Mouse (Mus musculus) lung, postnatal 0 days (tissue): Measurements from ENCODE around the gene Slc12a8. TPM values are rescaled to one million over a fixed set of nuclear protein-coding genes. Genes with fewer than 3 reads are reported as not detected.
"Not testable (repeated sequence)": the region's sequence is repeated elsewhere in the genome, so short reads cannot be mapped to it uniquely, and the experiment has no call there.

Experiments
- ATAC-seq: fragments of 200-750 bp; cut with Nextera tagmentation; 2 replicates; pipeline ENCODE4 v1.8.0; 2017; ENCODE audit warnings: moderate library complexity
- DNase-seq: peaks from one replicate; pipeline ENCODE4 v3.0.0-alpha.2; 2016; ENCODE audit warnings: low spot score
- H3K27ac ChIP-seq: fragments of 300-500 bp; sonication (generic); 2 replicates; pipeline ENCODE4 v1.5.1; 2014; ENCODE audit warnings: antibody characterized with exemption, mild to moderate bottlenecking, low read length, mixed read lengths
- H3K27me3 ChIP-seq: fragments of 300-500 bp; sonication (generic); replicated peaks from 2 replicates; pipeline ENCODE4 v1.6.1; 2014; ENCODE audit warnings: low read length, mixed read lengths; ENCODE audit not compliant: insufficient read depth
- H3K36me3 ChIP-seq: fragments of 300-500 bp; sonication (generic); 2 replicates; pipeline ENCODE4 v1.6.1; 2014; ENCODE audit warnings: low read length, mixed read lengths; ENCODE audit not compliant: insufficient read depth
- H3K4me1 ChIP-seq: fragments of 300-500 bp; sonication (generic); 2 replicates; pipeline ENCODE4 v1.6.1; 2014; ENCODE audit warnings: antibody characterized with exemption, low read depth, low read length, mixed read lengths; ENCODE audit not compliant: insufficient read depth
- H3K4me2 ChIP-seq: fragments of 300-500 bp; sonication (generic); replicated peaks from 2 replicates; pipeline ENCODE4 v1.6.1; 2014; ENCODE audit warnings: low read depth, mild to moderate bottlenecking, low read length, moderate library complexity, mixed read lengths
- H3K4me3 ChIP-seq: fragments of 300-500 bp; sonication (generic); 2 replicates; pipeline ENCODE4 v1.5.1; 2014; ENCODE audit warnings: low read depth, low read length
- H3K9ac ChIP-seq: fragments of 300-500 bp; sonication (generic); replicated peaks from 2 replicates; pipeline ENCODE4 v1.6.1; 2014; ENCODE audit warnings: low read depth, mild to moderate bottlenecking
- H3K9me3 ChIP-seq: fragments of 300-500 bp; sonication (generic); 2 replicates; pipeline ENCODE4 v1.6.1; 2016; ENCODE audit warnings: low read length, mixed read lengths
- CTCF ChIP-seq: IDR thresholded peaks from 2 replicates; pipeline ENCODE4 v1.5.1; 2016; ENCODE audit warnings: antibody characterized with exemption, mild to moderate bottlenecking
- EP300 ChIP-seq: IDR thresholded peaks from 2 replicates; pipeline ENCODE4 v1.6.1; 2016; ENCODE audit warnings: antibody characterized with exemption, mild to moderate bottlenecking, control low read depth
- WGBS: fragments of 180-500 bp; shearing (Covaris S2); extraction: QIAGEN DNeasy Blood & Tissue Kit; methylation state at CpG from one replicate; pipeline ENCODE4 v1.1.7; 2014; 5-methylcytosine and 5-hydroxymethylcytosine counted together
- polyA plus RNA-seq: library from polyadenylated mRNA; unstranded; fragments of >200 nt; fragmentation: Nextera tagmentation; extraction: Ambion mirVana; gene quantifications from 2 replicates; pipeline ENCODE4 v1.2.1, GENCODE M21; 2015

Gene Slc12a8
- polyA plus RNA-seq, 1 experiment from 2014 or later: 0.79 TPM

- DNase-seq (no peak), ATAC-seq (no peak)
- H3K4me1 ChIP-seq: no peaks in the 10 kb centered on the region
- 90% methylated on average over 3 of the region's 3 CpGs for WGBS
- H3K9me3 ChIP-seq: no peaks in the 10 kb centered on the region
- no peak overlapping the region for H3K9ac ChIP-seq
- TF ChIP-seq EP300: no peak
- TF ChIP-seq CTCF: no peak
- H3K4me3 ChIP-seq: no peak overlapping the region
- H3K27ac ChIP-seq: no peak overlapping the region
- H3K27me3 ChIP-seq: no peaks in the 10 kb centered on the region
- no peak overlapping the region for H3K4me2 ChIP-seq
- H3K36me3 ChIP-seq: peaks cover 5% of the 10 kb centered on the region; the same call in 1 of the 2 replicates
Measured at GRCm38 (mm10) chr16:33482309-33482708, 34.8 kb upstream of the Slc12a8 start.

- H3K4me2 ChIP-seq: no peak overlapping the region
- TF ChIP-seq CTCF: no peak
- no peak for TF ChIP-seq EP300
- no peak overlapping the region for H3K27ac ChIP-seq
- 0 out of 2 replicates have a peak, but pooled peaks cover 5% of the 10 kb centered on the region for H3K36me3 ChIP-seq
- no peaks in the 10 kb centered on the region for H3K9me3 ChIP-seq
- no peaks in the 10 kb centered on the region for H3K27me3 ChIP-seq
- H3K4me3 ChIP-seq: no peak overlapping the region
- ATAC-seq (no peak), DNase-seq (peak; percentile 17)
- 56% methylated on average over 4 of the region's 4 CpGs for WGBS
- H3K4me1 ChIP-seq: no peaks in the 10 kb centered on the region
- H3K9ac ChIP-seq: no peak overlapping the region
Measured at GRCm38 (mm10) chr16:33487709-33488108, 29.4 kb upstream of the Slc12a8 start.

GRCm38 (mm10) chr16:33494374-33494773, 22.8 kb upstream of the Slc12a8 start:
- Histone ChIP-seq H3K4me3 (no peak overlapping the region), H3K9me3 (no peaks in the 10 kb centered on the region), H3K36me3 (peaks cover 10% of the 10 kb centered on the region; the same call in 1 of the 2 replicates), H3K27ac (no peak overlapping the region), H3K27me3 (no peaks in the 10 kb centered on the region), H3K4me1 (no peaks in the 10 kb centered on the region), H3K4me2 (no peak overlapping the region), H3K9ac (no peak overlapping the region)
- 95% methylated on average over 4 of the region's 4 CpGs for WGBS
- no peak for ATAC-seq
- TF ChIP-seq CTCF (no peak), EP300 (no peak)
- DNase-seq: no peak

GRCm38 (mm10) chr16:33508082-33508481, 9.0 kb upstream of the Slc12a8 start:
- no peak overlapping the region for H3K27ac ChIP-seq
- H3K4me2 ChIP-seq: no peak overlapping the region
- no peak for ATAC-seq
- TF ChIP-seq CTCF: no peak
- TF ChIP-seq EP300: no peak
- no peak overlapping the region for H3K9ac ChIP-seq
- no peaks in the 10 kb centered on the region for H3K4me1 ChIP-seq
- no peaks in the 10 kb centered on the region for H3K36me3 ChIP-seq
- no peaks in the 10 kb centered on the region for H3K27me3 ChIP-seq
- DNase-seq: no peak
- WGBS: 87% methylated on average over 4 of the region's 4 CpGs
- H3K9me3 ChIP-seq: no peaks in the 10 kb centered on the region
- H3K4me3 ChIP-seq: no peak overlapping the region

GRCm38 (mm10) chr16:33509231-33509630, 7.9 kb upstream of the Slc12a8 start:
- H3K4me3 ChIP-seq, H3K36me3 ChIP-seq, H3K9me3 ChIP-seq, H3K27ac ChIP-seq, ATAC-seq, H3K27me3 ChIP-seq, H3K9ac ChIP-seq, DNase-seq, H3K4me2 ChIP-seq, H3K4me1 ChIP-seq: not testable (repeated sequence)
- 83% methylated on average over 2 of the region's 2 CpGs for WGBS

- WGBS: 92% methylated on average over 4 of the region's 4 CpGs
- not testable (repeated sequence) for H3K9me3 ChIP-seq, H3K27ac ChIP-seq, H3K4me1 ChIP-seq, DNase-seq, ATAC-seq, H3K4me2 ChIP-seq, H3K27me3 ChIP-seq, H3K4me3 ChIP-seq, H3K9ac ChIP-seq, H3K36me3 ChIP-seq
Measured at GRCm38 (mm10) chr16:33510856-33511255, 6.3 kb upstream of the Slc12a8 start.

- DNase-seq (peak; percentile 26), ATAC-seq (peak; percentile 46; the same call in 1 of the 2 replicates)
- H3K36me3 ChIP-seq: no peaks in the 10 kb centered on the region
- H3K4me2 ChIP-seq: no peak overlapping the region
- H3K4me3 ChIP-seq: no peak overlapping the region
- 28% methylated on average over 6 of the region's 6 CpGs for WGBS
- H3K27ac ChIP-seq: no peak overlapping the region
- no peak overlapping the region for H3K9ac ChIP-seq
- no peaks in the 10 kb centered on the region for H3K9me3 ChIP-seq
- peaks cover 5% of the 10 kb centered on the region; the same call in 1 of the 2 replicates for H3K4me1 ChIP-seq
- TF ChIP-seq CTCF: no peak
- peak; percentile 59; the same call in 1 of the 2 replicates for TF ChIP-seq EP300
- no peaks in the 10 kb centered on the region for H3K27me3 ChIP-seq
Measured at GRCm38 (mm10) chr16:33512555-33512954, 4.6 kb upstream of the Slc12a8 start.
